Mouse (Mus musculus): Measurements from ENCODE around the gene Ngp. TPM values are rescaled to one million over a fixed set of nuclear protein-coding genes. Genes with fewer than 3 reads are reported as not detected.

Ngp gene
- 0.21 TPM in 1 of 2 replicates, not detected in the other for polyA plus RNA-seq (2012; rRNA removed)

GRCm38 (mm10) chr9:110419511-110420112 lies at the start of gene Ngp:
Ngp (plus strand) TSS chr9:110419747.

GRCm38 (mm10) chr9:110408099-110408773 lies 11.3 kb upstream of the Ngp start, which contains the start of gene Ptpn23:
Ptpn23 (minus strand) TSS chr9:110408213.

Other genes with a start within 250 kb of the Ngp start
- gene Cspg5, start 176.0 kb upstream of the Ngp start, polyA plus RNA-seq (2012; rRNA removed), result 0.38 and 0.63 TPM in 2 replicates
- gene Elp6, start 114.6 kb upstream of the Ngp start, polyA plus RNA-seq (2012; rRNA removed), result 6.5 and 7.2 TPM in 2 replicates
- gene Scap, start 86.5 kb upstream of the Ngp start, polyA plus RNA-seq (2012; rRNA removed), result 42.4 and 43.4 TPM in 2 replicates
- gene Ptpn23, start 11.5 kb upstream of the Ngp start, polyA plus RNA-seq (2012; rRNA removed), result 34.9 and 36.8 TPM in 2 replicates
- 6.8 TPM in 2 replicates for gene Klhl18, start 56.9 kb downstream of the Ngp start, polyA plus RNA-seq (2012; rRNA removed)
- 0.26 and 0.32 TPM in 2 replicates for gene Kif9, start 57.2 kb downstream of the Ngp start, polyA plus RNA-seq (2012; rRNA removed)
- gene Setd2, start 112.8 kb downstream of the Ngp start, polyA plus RNA-seq (2012; rRNA removed), result 9.4 and 11.4 TPM in 2 replicates
- gene Nradd, start 204.7 kb downstream of the Ngp start, polyA plus RNA-seq (2012; rRNA removed), result 8.0 and 8.9 TPM in 2 replicates
- 62.6 and 63.2 TPM in 2 replicates for gene Nbeal2, start 234.4 kb downstream of the Ngp start, polyA plus RNA-seq (2012; rRNA removed)
- gene Ccdc12, start 236.8 kb downstream of the Ngp start, polyA plus RNA-seq (2012; rRNA removed), result 50.0 and 53.6 TPM in 2 replicates